Mouse (Mus musculus): ENCODE results near the gene Fnbp1l.

Fnbp1l gene

DNA sequence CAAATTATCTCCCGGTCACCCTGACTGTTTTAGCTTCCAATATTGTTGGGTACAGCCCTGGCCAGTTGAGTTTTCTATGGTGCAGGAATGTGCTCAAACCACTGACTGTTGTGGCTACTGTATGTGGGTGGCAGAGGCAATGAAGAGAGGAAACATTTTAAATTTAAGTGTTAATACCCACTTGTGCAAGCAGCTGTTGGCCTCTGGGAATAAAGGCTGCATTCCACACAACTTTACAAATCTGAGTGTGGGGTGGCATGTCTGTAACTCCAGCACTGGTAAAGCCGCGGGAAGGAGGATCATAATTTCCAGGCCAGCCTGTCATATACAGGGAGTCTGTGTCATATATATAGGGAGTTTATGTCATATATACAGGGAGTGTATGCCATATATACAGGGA lies 99.2 kb downstream of the Fnbp1l start:
- DNase-seq = peak in 1 of 2 experiments; percentile 10

DNA sequence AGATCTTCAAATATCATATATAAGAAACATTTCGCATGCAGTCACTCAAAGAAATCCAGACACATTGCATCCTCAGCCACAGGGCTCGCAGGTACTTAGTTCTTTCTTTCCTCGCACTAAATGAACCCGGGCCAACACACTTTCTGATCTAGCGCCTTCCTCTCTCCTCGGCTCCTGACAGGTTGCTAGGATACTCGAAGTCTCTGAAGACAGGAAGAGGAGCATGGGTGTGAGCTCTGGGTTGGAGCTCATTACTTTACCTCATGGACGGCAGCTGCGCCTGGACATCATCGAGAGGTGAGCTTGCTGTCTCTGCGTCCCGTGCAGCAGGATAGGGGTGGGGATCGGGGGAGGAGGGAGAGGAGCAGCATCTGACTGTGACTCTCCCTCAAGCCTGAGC lies 100.4 kb downstream of the Fnbp1l start:
- no peak for DNase-seq

DNA sequence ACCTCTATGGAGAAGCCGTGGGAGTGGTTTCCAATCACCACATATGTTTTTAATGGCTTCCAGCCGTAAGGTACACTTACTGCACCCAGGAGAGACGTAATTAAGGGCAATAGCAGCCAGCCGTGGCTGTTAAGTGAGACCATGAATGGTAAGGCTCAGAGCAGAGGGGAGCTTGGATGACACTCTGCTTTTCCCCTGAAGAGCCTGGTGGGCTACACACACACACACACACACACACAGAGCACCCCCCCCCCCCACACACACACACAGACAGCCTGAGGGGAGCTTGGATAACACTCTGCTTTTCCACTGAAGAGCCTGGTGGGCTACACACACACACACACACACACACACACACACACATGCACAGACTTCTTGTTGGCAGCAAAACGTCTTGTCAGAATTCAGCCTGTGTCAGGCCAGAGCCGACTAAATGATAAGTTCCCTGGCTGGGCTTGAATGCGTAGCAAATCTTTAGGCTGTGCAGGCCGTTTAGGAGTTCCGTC lies 101.2 kb downstream of the Fnbp1l start:
- no peak for DNase-seq

DNA sequence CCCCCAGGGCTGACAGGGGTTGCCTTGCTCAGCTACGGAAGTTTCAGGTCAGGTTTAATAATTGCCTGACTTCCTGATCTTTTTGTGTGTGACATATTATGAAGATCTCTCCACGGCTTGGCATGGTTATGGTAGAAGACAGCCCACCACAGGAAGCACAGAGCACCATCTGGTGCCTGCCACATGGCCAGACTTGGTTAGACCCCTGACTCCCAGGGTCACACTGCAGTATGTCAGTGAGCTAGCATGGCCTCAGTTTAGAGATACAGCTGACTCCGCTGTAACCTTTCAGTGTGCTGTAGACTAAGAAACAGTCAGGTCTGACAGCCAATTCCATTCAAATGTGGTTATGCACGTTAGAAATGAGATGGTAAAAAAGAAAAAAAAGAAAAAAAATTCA lies 101.8 kb downstream of the Fnbp1l start:
- no peak for DNase-seq

DNA sequence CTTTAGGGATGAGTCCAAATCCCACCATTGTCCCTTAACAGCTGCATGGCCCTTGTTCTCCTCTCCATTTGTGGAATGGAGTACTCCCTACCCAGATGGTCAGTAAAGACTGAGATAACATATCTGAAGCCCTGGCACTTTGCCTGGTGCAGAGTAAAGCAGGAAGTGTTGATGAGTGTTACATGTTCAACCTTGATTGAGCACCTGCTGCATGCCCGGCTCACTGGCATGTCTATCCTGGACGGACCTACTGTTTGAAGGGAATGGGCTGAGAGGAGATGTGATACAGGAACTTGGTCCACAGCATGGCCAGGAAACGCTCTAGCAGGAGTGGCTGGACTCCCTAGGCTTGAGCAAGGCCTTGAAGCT lies 103.2 kb downstream of the Fnbp1l start:
- DNase-seq = no peak

DNA sequence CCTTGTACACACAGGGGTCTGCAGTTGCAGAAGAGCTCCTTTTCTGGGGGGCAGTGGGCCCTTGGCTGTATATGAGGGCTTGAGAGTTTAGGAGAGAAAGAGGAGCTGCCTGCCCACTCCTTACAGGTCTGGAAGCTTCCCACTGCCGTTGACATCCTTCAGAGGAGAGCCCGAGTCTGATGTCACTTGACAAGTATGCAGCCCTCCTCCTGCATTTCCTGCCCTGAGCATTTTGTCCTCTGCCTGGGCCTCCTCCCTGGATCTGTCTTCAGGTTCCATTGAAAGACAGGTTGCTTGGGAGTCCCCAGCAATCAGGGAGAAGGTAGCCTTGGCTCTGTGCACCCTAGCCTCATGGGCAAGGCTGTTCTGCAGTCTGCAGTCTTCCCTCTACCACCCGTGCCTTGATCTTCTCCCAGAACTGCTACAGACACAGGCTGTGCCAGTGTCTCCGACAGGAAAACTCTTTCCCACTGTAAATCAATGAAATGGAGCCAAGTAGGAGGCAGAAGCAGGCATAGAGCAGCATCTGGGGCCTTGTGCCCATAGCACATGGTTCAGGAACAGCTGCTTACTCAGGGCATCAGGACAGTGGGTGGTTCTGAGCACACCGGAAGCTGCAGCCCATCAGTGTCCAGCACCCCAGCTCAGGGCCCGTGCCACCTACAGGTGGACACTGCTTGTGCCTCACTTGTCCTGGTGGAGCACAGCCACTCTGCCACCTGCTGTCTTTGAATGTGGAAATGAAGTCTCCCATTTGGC lies 103.8 kb downstream of the Fnbp1l start:
- DNase-seq = no peak

DNA sequence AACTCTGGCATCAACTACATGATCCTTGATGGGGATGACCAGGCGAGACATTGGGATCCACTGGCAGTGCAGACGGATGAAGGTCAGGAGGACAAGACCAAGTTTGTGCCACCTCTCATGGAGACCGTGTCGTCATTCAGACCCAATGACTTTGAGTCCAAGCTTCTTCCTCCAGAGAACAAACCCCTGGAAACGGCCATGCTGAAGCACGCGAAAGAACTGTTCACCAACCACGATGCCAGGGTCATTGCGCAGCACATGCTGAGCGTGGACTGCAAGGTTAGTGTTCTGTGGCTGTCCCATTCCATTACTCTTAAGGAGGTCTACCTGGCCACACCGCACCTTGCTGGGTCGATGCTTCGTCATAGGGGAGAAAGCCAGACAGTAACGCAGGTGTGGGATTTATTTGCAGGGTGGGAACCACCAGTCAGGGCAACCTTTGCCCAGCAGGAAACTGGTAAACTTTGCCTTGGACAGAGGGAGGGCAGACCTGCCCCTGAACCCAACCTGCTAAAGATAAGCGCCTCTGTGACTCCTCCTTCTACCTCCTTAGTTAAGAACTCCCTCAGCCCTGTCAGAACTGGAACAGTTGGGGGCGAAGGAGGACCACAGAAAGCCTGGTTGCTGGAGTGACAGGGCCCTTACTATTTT lies 106.7 kb downstream of the Fnbp1l start:
- DNase-seq = peak; percentile 21 to 71

DNA sequence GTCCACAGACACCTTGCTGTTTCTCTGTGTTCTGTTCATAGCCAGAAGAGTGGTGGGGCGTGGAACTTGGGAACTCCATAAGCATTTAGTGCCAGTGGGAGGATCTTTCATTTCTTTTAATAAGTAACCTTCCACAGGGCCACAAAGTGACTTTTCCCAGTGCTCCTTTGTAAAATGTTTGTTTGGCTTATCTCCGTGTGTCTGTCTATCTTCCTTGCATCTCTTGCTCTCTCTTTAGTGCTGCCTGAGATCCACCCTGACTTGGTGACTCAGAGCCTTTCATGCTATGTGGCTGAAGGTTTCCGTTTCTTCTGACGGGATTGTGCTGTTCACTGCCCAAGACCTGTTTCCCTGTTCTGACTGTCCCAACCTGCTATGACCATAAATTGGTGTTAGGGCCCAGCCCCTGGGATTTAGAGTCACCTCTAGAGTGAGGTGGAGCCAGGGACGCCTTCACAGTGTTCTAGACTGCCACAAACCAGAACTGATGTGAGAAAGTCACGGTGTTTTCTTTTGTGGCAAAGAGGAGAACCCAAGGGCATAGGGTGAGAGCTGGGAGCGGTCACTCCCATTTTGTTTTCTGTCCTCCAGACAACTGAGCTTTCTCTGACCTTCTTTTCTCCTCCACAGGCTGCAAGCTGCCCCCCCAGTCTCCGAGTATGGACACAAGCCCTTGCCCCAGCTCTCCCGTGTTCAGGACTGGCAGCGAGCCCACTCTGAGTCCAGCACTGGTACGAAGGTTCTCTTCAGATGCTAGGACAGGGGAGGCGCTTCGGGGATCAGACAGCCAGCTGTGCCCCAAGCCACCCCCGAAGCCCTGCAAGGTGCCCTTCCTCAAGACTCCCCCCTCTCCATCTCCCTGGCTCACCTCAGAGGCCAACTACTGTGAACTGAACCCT lies 107.5 kb downstream of the Fnbp1l start:
- peak; percentile 84 to 93 for DNase-seq

DNA sequence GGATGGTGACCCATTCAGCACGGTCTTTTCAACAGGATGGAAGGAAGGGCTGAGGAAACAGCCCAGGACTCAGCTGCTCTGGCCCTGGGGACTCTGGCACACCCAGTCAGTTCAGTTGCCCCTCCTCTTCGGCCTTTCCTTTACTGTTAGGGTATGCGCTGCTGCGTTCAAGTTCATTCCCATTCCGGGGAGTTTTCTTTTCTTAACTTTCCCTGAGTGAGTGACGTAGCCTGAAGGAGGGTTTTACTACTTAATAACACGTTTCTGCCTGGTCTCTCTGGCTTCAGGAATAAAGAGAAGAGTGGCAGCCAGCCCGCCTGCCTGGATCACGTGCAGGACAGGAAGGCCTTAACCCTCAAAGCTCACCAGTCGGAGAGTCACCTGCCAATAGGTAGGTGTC lies 108.6 kb downstream of the Fnbp1l start:
- DNase-seq = peak; percentile 59 to 82

DNA sequence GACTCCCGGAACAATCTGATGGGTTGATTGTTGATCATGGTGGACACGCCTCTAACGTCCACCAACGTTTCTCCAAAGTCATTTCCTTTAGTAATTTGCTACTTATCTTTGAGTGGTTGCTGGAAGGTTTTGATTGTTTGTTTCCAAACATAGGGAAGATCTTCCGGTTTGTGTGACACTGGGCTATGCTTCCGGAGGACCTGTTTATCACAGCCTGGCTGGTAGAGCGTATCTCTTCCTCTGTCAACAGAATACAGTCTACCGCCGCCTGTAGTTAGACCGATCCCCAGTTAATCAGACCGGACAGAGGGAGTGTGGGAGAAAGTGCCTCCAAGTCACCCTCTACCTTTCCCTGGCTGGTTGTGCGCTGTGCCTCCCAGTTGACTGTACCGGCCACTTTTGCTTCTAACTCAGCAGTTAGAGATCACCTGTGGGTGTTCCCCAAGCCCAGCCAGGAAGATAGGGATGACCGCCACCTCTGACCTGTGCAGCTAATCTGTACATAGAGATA lies 109.2 kb downstream of the Fnbp1l start:
- DNase-seq = peak; percentile 17 to 55

DNA sequence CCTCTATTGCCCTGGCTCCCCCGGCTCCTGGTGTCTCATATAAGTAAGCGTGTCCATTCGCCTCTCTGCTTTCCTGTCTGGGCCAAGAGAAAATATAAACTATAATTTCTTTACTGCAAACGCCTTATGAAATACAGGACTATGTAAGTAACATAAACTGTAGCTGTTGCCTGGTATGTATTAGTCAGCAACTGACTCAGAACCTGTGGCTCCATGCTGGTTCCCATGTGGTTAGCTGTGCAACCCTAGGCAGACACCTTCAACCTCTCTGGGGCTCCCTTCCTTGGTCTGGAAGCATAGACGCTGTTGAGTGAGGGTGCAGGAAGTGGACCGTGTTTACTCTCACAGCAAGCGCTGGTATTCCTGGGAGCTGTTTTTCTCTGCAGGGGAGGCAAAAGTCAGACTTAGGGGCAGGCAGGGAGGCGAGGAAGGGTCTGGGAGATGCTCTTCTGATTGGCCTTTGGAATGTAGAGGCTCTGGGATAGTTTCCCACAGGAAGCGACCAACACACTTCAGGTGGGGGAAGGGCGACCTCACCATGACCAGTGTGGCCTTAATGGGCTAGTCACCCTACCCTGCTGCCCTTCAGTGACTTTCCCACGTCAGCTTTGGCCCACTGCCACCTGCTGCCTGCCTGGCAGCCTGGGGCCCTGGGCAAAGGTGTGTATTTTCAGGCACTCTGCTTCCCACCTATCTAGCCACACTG lies 109.8 kb downstream of the Fnbp1l start:
- peak; percentile 96 to 97 for DNase-seq

DNA sequence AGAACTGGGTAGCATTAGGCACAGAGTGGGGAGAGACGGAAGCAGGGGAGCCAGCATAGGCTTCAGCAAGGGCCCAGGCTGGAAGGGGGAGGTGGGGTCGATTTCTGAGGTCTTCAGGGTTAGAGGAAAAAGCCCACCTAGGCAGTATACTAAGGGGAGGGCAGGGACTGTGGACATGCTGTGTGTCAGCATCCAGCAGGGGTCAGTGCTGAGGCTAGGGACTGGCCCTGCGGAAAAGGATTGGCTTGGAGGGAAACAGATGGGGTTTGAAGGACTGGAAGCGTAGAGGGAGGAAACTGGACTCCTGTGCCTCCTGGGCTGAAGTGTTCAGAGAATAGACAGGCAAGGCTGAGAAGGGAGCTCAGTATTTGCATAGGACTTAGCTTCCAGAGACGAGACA lies 110.4 kb downstream of the Fnbp1l start:
- peak; percentile 84 to 88 for DNase-seq

DNA sequence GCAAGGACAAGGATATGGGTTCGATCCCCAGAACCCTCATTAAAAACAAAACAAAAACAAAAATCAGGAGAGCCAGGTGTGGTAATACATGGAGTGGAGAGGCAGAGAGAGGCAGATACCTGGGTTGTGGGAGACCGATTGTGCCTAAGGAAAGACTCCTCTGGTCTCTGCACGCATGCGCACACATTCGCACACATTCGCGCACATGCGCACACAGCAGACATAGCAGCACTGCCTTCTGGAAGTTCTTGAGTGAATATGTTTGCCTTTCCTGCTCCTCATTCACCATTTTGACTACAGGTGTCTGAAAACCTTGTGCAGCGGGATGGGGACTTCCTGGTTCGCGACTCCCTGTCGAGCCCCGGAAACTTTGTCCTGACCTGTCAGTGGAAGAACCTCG lies 111.7 kb downstream of the Fnbp1l start:
- no peak for DNase-seq

DNA sequence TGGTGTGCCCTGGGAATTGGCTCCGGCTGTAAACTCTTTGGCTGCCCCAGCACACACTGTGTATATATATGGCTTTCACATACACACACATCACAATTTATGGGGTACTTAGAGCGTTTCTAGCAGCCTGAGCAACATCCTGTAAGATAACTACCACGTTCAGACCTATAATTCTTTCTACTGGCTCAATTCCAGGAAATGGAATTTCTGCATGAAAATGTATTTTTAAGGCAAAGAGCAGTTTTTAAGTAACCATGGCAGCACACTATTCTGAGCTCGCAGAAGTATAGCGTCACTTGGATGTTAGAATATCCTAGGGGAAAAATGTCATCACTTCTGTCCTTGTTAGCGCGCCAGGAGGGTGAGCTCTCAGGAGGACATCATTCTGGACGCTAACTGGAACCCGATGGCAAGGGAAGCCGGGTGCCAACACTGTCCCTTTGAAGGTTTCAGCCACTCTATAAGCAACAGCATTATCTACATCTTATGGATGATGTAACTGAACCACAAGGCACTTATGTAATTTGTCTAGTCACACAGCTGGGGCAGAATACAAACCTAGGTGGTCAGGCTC lies 113.1 kb downstream of the Fnbp1l start:
- no peak for DNase-seq

DNA sequence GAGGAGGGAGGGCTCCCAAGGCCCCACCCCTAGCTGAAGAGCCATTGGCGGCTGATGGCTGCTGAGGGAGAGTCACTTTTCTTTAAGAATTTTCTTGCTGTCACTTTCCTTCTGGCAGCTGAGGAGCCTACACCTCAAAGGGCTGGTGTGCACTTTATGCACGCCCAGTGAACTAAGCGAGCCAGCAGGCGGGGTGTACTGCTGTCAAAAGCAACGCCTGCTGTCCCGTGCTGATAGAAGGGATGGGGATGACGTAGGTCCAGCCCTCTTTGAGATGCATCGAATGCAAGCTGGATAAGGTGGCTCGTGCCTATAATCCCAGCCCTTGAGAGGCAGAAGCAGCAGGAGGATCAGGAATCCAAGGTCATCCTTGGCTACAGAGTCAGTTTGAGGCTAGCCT lies 118.6 kb downstream of the Fnbp1l start:
- DNase-seq = no peak

DNA sequence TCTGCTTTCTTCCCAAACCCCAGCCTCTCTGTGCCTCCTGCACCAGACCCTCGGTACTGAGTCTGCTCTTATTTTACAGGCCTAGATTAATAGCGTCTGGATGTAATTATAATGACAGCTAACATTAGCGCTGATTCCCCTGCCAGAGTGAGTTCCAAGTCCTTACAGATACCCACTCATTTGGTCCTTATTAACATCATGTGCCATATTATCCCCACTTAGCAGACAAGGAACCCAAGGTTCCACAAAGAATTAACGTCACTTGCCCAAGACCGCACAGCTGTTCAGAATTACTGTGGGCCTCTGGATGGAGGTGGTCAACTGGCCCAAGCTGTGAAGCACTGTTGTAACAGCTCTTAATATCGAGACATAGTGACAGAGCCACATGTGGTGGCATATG lies 119.9 kb downstream of the Fnbp1l start:
- DNase-seq = no peak

DNA sequence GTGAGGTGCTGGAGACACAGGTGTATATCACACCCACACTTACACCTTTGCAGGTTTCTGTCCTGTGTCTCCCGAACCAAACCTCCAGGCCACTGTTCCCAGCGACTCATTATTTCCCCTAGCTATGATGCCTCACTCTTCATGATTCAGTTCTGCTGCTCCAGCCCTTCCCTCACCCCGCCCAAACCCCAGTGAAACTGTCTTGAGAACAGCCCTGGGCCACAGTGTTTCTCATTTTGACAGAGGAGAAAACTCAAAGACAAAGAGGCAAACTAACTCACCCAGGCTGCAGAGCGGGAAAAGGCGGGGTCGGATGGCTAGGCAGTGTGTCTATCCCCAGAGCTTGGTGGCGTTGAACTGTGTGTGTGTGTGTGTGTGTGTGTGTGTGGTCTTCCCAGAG lies 121.0 kb downstream of the Fnbp1l start:
- DNase-seq = no peak

DNA sequence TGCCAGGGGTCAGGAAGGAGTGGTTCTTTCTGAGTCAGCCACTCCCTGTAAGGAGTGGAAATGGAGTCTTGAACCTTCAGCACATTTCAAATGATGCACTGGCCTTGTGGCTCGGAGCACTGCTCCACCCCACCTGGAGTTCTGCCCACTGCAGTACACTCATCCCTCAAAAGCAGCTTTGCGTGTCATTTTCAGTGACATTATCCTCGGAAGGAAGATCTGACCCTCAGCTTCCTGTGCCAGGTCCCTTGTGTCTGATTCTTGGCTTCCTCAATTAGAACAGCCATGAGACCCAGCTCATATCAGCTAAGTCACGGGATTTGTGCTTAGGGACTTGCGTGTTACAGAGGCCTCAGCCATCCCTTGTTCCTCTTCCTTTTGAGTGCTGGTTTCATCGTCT lies 121.6 kb downstream of the Fnbp1l start:
- DNase-seq = peak; percentile 38 to 64

DNA sequence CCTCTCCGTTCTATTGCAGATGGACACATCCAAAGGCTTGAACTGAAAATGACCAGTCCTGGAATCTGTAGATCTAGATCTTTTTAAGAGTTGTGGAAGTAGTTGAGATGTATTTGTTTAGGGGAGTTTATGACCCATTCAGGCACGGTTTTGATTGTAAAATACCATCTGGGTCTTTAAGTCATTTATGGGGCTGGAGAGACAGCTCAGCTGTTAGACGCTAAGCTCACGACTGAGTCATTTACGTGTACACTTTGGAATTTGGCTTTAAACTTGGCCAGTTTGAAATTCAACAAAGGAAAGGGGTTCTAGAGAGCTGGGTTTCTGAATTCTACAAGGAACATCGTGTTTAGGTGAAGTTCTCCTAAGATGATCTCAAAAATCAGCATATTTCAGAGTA lies 124.8 kb downstream of the Fnbp1l start:
- no peak for DNase-seq

DNA sequence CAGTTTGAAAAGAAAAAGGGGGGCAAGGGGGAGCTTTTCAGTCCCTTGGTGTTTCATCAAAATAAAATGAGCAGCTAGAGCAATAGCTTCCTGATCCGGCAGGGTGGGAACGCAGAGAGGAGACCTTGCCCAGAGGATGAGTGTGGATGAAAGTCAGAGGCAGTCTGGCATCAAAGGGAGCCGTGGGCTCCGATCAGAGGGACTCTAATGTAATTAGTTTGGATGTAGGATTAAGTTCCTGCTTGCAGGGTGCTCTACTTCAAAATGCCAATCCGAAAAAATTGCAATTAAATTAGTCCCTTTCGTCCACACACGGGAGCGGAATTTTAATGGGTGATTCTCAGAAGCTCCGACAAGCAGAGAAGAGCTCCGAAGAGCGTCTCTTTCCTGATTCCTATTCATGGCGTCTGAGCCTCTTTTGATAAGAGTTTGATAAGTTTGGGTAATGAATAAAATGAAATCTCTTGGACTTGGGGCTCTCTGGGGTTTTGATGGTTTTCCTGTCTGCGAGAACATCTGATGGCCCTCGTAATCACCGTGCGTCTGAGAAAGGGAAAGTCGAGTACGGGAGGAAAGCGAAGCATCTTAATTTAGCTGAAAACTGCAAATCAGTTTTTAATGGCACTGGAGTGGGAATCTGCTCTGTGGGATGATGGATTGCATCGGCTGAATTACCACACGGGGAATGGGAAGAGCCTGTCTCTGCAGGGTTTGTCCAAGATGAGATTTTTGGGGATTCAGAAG lies 126.5 kb downstream of the Fnbp1l start:
- no peak for DNase-seq

DNA sequence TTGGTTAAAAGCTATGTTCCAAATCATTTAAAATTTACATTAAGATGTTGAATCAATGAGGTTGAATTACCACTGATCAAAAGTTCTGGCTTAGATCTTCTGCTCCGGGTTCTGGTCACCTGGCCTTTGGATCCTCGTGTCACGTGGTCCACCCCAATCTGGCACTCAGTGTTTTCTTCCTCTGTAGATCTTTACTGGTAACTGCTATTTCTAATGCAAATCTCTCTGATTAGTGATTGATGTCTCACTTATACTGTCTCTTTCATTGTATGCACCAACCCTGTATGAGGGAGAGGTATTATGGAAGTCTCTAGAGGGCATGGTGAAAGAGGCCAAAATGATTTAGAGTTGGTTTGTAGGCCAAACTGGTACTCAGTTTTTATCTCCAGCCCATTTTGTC lies 127.5 kb downstream of the Fnbp1l start:
- no peak for DNase-seq

Data from kidney, postnatal 25 days (tissue).